Mouse (Mus musculus): ENCODE measurements around the gene Os9. TPM values are rescaled to one million over a fixed set of nuclear protein-coding genes. Genes with fewer than 3 reads are reported as not detected.
"Not testable (repeated sequence)": the region's sequence is repeated elsewhere in the genome, so short reads cannot be mapped to it uniquely, and the experiment has no call there.

Gene Os9
- total RNA-seq, 2 experiments from 2014 or later = 116 to 118 TPM

DNA sequence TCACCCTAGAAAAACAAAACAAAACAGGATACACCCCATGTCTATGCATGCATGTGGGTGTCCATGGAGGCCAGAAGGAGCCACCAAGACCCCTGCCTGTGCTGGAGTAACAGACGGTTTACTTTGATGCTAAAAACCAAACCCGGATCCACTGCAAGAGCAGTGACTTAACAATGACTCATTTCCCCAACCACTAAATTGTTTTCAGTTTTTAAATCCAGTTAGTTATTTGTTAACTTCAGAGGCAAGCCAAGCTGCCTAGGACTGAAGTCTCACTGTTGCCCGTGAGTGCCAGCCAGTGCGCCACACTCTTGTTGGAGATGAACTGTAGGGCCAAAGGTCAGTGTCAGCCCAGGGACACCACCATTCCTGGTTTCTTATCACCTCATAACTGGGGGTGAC lies 29.5 kb upstream of the Os9 start:
- no peak for DNase-seq (ENCODE audit: low spot score in 2 of 2)

DNA sequence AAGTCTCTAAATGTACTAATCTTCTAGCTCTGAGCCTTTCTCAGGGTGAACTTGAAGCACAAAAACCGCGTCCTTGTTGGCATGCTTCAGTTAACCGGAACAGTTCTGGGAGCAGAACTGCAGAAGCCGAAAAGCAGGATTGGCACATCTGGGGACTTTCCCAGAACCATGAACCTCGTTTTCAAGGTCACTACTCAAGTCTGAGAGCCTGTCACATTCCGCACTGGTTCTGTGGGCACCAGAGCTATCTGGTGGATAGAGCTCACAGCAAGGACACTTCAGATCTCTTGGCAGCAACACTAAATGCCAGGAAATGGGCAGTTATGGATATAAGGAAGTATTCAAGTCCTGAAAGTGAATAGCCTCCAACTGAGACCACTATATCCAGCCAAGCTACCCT lies 26.2 kb upstream of the Os9 start:
- no peak for DNase-seq (ENCODE audit: low spot score in 2 of 2)

DNA sequence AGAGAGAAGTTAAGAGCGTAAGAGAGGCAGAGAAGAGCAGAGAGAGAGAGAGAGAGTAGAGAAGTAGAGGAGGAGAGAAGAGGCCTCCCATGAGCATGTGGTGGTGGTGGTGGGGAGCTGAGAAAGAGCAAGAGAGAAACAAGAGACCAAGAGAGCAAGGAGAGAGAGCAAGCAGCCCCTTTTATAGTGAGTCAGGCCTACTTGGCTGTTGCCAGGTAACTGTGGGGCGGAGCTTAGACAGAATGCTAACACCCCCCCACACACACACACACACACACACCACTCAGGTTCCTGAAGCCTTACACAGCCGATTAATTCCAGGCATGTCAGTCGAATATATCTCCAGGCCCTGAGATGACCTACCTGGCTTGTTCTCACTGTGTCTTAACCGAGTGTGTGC lies 24.4 kb upstream of the Os9 start:
- no peak for DNase-seq (ENCODE audit: low spot score in 2 of 2)

DNA sequence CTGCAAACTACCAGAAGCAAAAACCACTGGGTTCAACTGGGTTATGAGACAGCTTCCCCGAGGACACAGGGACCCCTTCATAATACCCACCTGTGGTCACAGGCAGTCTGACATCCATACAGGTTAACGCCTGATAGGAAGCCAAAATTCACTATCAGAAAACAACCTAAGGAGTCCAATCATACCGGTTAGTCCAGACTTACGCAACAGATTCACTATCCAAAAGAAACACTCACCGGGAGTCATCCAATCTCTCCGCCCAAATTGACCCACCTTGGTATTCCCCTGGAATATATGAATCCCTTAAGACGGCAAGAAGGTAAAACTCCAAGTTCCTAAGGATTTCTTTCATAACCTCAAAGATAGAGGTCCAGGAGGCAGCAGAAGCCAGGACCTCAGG lies 23.6 kb upstream of the Os9 start:
- no peak for DNase-seq (ENCODE audit: low spot score in 2 of 2)

- DNase-seq (ENCODE audit: low spot score in 2 of 2) = no peak
These were observed 22.3 kb upstream of the Os9 start for GRCm38 (mm10) chr10:127143228-127143627.

- no peak for DNase-seq (ENCODE audit: low spot score in 2 of 2)
These were observed 20.6 kb upstream of the Os9 start for GRCm38 (mm10) chr10:127141500-127141899.

GRCm38 (mm10) chr10:127140971-127141370 lies 20.0 kb upstream of the Os9 start:
- no peak for DNase-seq (ENCODE audit: low spot score in 2 of 2)

GRCm38 (mm10) chr10:127138328-127139141 lies 17.6 kb upstream of the Os9 start:
- no peak for DNase-seq (ENCODE audit: low spot score in 2 of 2)

DNA sequence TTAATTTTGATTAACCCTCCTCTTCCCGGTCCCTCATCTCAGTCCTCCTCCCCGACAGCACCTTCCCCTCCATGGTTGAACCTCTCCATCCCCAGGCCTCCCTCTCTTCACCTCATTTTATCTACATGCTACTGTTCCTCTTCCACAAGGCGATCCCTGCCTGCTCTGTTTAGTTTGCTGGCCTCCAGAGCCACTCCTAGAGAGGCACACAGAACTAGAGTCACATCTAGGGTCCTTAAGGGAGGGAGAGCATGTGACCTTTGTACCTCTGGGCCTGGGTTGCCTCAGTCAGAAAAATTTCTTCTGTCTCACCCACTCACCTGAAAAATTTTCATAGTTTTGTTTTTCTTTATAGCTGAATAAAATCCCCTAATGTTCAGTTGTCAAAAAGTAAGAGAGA lies 17.0 kb upstream of the Os9 start:
- DNase-seq (ENCODE audit: low spot score in 2 of 2) = no peak

- no peak for DNase-seq (ENCODE audit: low spot score in 2 of 2)
These were observed 15.6 kb upstream of the Os9 start for GRCm38 (mm10) chr10:127136510-127136909.

DNA sequence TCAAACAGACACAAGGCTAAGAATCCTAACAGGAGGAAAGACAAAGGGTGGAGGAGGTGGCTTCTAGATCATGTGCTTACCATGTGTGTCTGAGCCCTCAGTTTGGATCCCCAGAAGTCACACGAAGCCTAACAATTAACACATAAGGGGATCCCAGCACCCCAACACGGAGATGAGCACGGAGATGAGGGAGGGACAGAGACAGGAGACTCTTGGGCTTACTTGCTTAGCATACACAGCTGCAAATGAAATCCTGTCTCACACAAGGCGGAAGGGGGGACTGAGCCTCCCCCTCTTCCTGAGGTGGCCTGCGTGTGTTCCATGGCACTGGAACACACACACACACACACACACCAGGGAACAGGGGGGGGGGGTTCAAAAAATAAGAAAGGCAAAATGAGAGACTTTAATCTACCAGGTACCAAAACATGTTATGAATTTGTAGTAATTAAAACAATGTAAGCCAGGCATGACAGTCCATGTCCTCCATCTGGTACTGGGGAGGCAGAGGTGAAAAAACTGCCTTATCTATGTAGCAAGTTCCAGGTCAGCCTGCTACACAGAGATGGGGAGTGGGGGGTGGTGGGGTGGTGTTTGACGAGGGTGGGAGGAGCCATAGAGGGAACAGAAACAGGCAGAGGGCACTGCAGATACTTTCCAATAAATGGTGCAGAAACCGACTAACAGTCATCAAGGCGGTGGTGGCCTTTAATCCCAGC lies 14.3 kb upstream of the Os9 start:
- no peak for DNase-seq (ENCODE audit: low spot score in 2 of 2)

GRCm38 (mm10) chr10:127134394-127135035 lies 13.6 kb upstream of the Os9 start:
- not testable (repeated sequence) for DNase-seq (ENCODE audit: low spot score in 2 of 2)

DNA sequence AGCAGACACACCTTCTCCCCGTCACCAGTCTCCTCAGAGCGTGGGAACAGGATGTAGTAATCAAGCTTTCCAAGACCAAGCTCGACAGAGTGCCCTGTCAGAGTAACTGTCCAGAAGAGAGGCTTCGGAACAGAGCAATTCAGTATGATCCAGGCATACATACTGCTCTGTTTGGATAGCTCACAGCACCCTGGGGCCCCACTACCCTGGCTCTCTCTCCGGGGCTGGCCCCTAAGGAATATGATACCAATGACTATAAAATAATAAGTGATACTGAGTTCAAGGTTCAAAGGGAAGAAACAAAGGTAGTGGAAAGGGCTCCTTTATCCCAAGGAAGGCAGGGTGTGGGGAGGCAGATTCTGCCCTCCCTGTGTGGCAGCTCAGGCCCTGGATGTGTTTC lies 11.5 kb upstream of the Os9 start:
- DNase-seq (ENCODE audit: low spot score in 2 of 2) = no peak

DNA sequence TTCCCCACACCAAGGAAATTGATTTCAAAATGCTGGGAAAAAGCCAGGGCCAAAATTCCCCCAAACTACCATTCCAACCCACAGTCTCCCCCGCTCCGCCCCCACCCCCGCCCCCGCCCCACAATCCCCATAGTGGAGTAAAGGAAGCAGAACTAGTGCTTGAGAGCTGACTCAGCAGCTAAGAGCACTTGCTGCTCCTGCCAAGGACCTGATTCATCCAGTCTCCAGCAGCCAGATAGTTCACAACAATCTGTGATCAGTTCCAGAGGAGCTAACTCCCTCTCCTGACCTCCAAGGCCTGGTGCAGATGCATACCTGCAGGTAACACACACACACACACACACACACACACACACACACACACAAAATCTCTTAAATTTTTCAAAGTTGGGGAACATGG lies 8.5 kb upstream of the Os9 start:
- DNase-seq (ENCODE audit: low spot score in 2 of 2) = no peak

DNA sequence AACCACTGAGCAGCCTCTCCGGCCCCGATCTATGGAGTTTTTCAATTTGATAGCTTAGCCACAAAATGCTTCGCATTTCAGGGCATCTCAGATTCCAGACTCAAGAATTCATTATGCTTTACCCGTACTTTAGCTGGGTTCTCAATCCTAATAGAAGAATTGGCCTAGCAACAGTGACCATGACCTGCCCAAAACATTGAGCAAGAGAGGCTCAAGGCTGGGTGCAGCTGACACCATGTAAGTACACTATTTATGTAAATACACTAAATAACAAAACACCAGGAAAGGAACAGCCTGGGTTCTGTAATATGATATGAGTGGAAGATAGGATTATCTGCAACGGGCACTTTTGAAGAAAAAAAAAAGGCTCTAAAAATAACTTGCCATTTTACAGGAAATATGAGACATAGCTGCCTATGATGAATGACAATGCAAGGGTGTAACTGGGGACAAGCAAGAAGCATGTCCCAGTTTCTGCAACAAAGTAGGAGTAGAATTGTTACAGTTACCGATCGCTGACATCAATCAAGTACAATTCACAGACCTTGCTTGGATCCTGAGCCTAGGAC lies 6.9 kb upstream of the Os9 start:
- no peak for DNase-seq (ENCODE audit: low spot score in 2 of 2)

DNA sequence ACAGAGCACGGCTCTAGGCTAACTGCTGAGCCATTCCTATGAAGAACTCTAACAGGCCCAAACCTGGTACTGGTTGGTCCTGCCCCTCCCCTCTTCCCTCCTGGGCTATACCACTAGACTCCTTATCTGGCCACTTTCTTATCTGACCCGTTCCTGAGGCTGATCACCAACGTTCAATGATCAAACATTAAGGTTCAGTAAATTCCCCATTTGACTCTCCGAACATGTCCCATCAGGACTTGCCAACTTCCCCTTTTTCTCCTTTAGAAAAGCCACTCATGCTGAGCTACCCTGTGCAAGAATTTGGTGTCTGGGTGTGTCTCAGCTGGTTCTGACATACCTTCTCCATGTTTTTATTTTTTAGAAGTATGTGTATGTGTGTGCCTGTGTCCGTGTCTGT lies 5.6 kb upstream of the Os9 start:
- no peak for DNase-seq (ENCODE audit: low spot score in 2 of 2)

- peak in 1 of 2 experiments; percentile 24 for DNase-seq (ENCODE audit: low spot score in 2 of 2)
These were observed 4.5 kb upstream of the Os9 start for GRCm38 (mm10) chr10:127125210-127126001.

DNA sequence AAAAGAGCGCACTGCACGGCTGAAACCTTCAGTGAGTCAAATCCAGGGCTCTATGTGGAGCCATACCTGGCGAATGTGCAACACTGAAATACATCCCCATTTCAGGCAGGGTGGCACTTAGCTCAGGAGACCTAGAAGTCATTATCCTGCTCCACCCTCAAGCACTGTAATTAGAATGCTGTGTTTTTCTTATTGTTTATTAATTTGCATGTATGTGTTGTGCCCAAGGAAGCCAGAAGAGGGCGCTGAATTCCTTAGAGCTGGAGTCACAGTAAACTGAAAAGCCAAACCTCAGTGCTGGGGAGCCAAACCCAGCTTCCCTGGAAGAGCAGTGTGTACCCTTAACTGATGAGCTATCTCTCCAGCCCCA lies 2.5 kb upstream of the Os9 start:
- peak; percentile 74 to 82 for DNase-seq (ENCODE audit: low spot score in 2 of 2)

- peak; percentile 59 to 62 for DNase-seq (ENCODE audit: low spot score in 2 of 2)
These were observed 2.0 kb upstream of the Os9 start for GRCm38 (mm10) chr10:127122784-127123435.

DNA sequence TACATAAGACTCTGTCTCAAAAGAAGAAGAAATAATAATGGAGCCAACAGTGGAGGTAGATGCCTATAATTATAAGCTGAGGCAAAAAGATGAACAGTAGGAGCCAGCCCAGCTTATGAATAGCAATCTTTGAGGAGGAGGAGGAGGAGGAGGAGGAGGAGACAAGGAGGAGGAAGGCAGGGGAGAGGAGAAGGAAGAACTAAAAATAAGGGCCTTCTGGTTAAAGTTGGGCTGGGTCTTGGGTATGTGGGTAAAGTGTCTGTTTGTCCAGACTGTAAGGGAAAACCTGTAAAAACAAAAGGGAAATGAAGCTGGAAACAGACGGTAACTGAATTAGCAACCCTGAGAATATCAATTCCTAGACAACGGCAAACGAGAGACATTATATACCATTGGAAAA lies 1.1 kb upstream of the Os9 start:
- no peak for DNase-seq (ENCODE audit: low spot score in 2 of 2)
